Mouse (Mus musculus): ENCODE results near the gene Selenbp1.

Gene Selenbp1

DNA sequence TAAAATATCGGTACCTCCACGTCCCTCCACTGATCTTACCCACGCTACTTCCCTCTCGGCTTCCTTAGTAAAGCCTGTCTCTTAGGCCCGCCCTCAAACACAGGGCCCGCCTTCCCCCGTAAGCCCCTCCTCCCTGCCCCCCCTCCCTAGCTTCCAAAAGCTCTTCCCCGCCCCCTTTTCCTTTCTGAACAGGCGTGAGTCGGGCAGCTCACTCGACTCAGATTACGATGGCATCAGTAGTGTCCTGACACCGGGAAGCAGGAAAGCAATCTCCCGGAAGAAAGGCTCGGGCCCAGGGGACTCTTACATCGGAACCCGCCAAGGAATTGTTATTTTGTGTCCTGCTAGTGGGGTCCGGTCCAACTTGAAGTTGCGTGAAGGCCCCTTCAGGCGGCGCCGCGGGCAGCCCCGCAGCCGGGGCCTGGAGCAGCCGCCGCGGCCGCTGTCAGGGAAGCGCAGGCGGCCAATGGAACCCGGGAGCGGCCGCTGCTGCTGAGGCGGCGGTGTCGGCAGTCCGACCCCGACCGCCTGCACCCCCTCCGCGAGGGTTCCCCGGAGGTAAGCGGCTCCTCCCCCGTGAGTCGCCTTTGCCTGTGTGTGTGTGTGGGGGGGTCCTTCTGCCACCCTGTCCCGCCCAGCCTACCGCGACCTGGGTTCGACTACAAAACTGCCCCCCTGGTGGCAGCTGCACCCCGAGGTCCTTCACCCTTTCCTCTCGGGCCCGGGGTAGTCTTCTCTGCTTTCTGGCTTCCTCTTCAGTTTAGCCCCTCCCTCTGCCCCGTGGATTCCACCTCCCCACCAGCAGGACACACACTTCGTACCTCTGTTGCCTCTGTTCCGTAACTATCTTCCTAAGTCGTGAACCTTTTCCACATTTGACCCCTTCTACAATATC is 41.9 kb downstream of the Selenbp1 start, which contains the start of gene Pi4kb:
Gene Pi4kb (plus strand): TSS at position 204 of the 895 bp plus-strand sequence.
- peak; percentile 70 for DNase-seq (ENCODE audit: low spot score)

DNA sequence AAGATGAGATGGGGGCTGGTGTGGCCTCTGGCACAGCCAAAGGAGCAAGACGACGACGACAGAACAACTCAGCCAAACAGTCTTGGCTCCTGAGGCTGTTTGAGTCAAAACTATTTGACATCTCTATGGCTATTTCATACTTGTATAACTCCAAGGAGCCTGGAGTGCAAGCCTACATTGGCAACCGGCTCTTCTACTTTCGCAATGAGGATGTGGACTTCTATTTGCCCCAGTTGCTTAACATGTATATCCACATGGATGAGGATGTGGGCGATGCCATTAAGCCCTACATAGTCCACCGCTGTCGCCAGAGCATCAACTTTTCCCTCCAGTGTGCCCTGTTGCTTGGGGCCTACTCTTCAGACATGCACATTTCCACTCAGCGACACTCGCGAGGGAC is 51.5 kb downstream of the Selenbp1 start:
- DNase-seq (ENCODE audit: low spot score), result no peak

DNA sequence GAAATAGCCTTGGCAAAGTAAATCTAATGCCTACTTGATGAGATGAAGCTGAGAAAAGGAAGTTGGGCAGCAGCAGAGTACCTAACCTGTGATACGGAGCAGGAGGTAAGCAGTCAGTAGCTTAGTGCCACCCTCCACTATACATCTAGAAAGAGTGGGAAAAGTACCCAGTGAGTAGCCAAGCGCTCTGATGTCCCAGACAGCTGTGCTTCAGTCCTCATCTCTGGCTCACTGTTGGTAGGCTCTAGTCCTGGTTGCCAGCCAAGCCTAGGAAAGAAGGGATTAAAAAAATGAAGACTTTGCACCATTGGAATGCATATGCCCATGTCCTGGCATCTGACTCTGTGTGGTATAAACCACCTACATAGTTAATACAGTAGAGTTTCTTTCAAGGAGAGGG is 52.7 kb downstream of the Selenbp1 start:
- no peak for DNase-seq (ENCODE audit: low spot score)

DNA sequence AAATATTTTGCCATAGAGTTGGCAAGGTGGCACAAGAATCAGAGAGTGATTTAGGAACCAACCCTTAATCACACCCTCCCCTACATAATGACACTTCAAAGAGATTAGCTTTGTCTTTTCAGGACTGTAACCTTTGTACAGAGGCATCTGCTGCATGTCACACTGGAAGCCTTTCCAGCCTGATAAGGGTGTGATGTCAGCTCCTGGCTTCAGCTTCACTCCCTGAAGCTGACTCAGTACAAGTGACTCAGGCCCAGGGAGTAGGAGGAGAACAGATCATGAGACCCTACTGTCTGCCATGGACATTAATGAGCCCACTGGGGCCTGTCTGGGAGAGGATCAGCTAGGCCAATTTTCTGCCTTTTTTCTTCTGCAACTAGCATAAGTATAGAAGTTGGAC is 54.7 kb downstream of the Selenbp1 start:
- peak; percentile 62 for DNase-seq (ENCODE audit: low spot score)

DNA sequence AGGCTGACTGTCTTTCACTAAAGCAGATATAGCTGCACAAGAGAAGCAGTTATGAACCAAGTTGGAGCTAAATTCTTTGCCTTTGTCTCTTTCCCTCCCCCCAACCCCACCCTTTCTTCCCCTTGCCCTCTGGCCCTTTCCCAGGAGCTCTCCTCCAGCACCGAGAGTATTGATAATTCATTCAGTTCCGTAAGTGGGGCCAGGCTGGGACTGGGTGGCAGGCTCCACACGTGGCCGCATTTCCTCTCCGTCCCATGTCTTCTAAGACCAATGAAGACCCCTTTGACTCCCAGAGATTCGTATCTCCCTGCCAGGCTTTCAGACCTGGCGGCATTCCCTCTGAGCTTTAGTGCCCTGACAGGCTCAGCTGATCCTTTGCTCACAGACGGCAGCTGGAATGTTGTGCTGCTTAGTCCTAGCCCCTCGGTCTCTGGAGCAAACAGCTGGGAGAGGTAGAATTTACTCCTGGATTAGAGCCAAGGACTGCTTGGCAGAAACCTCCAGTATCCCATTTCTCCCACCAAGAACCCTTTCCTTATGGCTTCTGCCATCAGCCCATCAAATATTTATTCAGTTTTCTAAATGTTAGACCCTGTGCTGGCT is 56.4 kb downstream of the Selenbp1 start:
- no peak for DNase-seq (ENCODE audit: low spot score)
